Comparison of ENCODE assay signal across 8 mouse cellular contexts in the genomic region with DNA sequence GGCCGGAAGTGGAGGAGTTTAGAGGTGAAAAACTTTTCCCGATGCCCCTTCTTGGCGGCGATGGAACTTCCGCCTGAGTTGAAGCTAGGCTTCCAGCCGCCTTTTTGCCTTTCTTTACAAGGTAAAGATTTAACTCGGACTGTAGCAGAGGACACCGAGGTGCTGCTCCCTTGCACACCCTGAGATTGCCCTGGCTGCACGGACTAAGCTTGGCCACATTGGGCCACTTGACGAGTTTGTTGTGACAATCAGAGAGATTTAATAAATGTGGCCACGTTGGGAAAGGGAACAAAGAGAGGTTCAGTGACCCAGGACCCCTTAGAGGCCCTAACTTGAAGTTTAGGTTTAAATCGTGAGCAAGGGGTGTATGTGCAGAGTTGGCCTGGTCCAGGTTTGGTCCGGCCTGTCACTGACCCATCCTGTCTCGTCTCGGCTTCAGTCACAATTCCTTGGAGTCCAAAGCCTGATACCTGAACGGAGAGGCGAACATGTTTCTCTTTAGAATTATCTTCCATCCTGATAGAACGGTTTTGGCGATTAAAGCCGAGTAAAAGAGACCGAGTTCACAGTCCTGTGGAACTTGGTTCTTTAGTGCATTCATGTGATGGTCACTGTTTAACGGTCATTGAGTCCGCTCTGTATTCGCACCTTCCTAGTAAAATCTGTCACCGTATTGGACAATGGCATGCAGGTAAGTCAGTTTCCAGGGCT. TPM values are rescaled to one million over a fixed set of nuclear protein-coding genes. Genes with fewer than 3 reads are reported as not detected.
DNase-seq lines count a peak whose midpoint lies in the region; ATAC-seq and TF ChIP-seq lines count a peak whose summit lies in the region.

No protein-coding gene starts in this region.

- H3K9ac ChIP-seq in liver, embryonic 11.5 days (ENCODE audit: low read depth, low read length): peak overlapping the region; percentile 96

- H3K36me3 ChIP-seq in thymus, adult 2 months (ENCODE audit: control insufficient read depth, insufficient read depth, low read length): no peaks in the 10 kb centered on the region; the same call in 1 of the 2 replicates
- H3K36me3 ChIP-seq in liver, embryonic 11.5 days (ENCODE audit: control insufficient read depth, insufficient read depth, low read length): no peaks in the 10 kb centered on the region

- WGBS in thymus, adult 2 months: 40% methylated on average over 25 of the region's 25 CpGs
- WGBS in liver, embryonic 11.5 days: 37% methylated on average over 25 of the region's 25 CpGs

- intact Hi-C loops in left cerebral cortex, postnatal 36 days (cut with DNase I): no loop called here

- ATAC-seq in liver, embryonic 11.5 days (replicated peaks; ENCODE audit: low FRiP score): peak; percentile 31; the same call in 1 of the 2 replicates

- H3K4me2 ChIP-seq in liver, embryonic 11.5 days: peak overlapping the region; percentile 79

- peak overlapping the region; percentile 98 for H3K27ac ChIP-seq in thymus, adult 2 months (ENCODE audit: control insufficient read depth, insufficient read depth, low read length)
- H3K27ac ChIP-seq in liver, embryonic 11.5 days (ENCODE audit: low read depth, low read length): peak overlapping the region; percentile 96

- TF ChIP-seq CTCF in thymus, adult 2 months (IDR thresholded peaks at IDR 0.05; ENCODE audit: borderline replicate concordance, control insufficient read depth, extremely low read depth, insufficient read depth, low read length, poor library complexity): no peak

- no peaks in the 10 kb centered on the region for H3K27me3 ChIP-seq in thymus, adult 2 months (ENCODE audit: control insufficient read depth, insufficient read depth, low read length)
- H3K27me3 ChIP-seq in liver, embryonic 11.5 days (replicated peaks; ENCODE audit: control insufficient read depth, insufficient read depth, low read length): no peaks in the 10 kb centered on the region

- DNase-seq in embryo, embryonic 10 days (ENCODE audit: low spot score): peak; percentile 22
- DNase-seq in embryo, embryonic 11 days: no peak
- no peak for DNase-seq in thymus, adult 2 months
- DNase-seq in thymus, postnatal 36 days: no peak
- DNase-seq in liver, embryonic 11.5 days (ENCODE audit: low spot score): no peak
- DNase-seq in adrenal gland, postnatal 25 days: no peak
- DNase-seq in thymus, postnatal 0 days (ENCODE audit: low spot score): no peak
- no peak for DNase-seq in left cerebral cortex, postnatal 36 days (ENCODE audit: low spot score in 2 of 2)

- H3K4me3 ChIP-seq in thymus, adult 2 months (ENCODE audit: control insufficient read depth, insufficient read depth, low read length): peak overlapping the region; percentile 94
- peak overlapping the region; percentile 83 for H3K4me3 ChIP-seq in liver, embryonic 11.5 days (ENCODE audit: low read depth, low read length)

- H3K9me3 ChIP-seq in liver, embryonic 11.5 days (ENCODE audit: control insufficient read depth, low read length): no peaks in the 10 kb centered on the region

- H3K4me1 ChIP-seq in thymus, adult 2 months (replicated peaks; ENCODE audit: control insufficient read depth, insufficient read depth, low read length): peaks cover 22% of the 10 kb centered on the region
- peaks cover 13% of the 10 kb centered on the region; the same call in 1 of the 2 replicates for H3K4me1 ChIP-seq in liver, embryonic 11.5 days (replicated peaks; ENCODE audit: control insufficient read depth, insufficient read depth, low read length)

- TF ChIP-seq POLR2A in thymus, adult 2 months (IDR thresholded peaks at IDR 0.05; ENCODE audit: control insufficient read depth, extremely low read depth, insufficient read depth, low read length, poor library complexity): no peak

RNA-seq across cellular contexts. Expression of a gene that starts 21.0 kb away (rescaled TPM):
- polyA plus RNA-seq in thymus, adult 2 months (2012; rRNA removed): 168 and 169 TPM in 2 replicates
- 56.3 and 56.9 TPM in 2 replicates for polyA plus RNA-seq in liver, embryonic 11.5 days (2014; fragmentation: Nextera tagmentation; extraction: Ambion mirVana)
- 26.2 and 33.1 TPM in 2 replicates for total RNA-seq in adrenal gland, postnatal 25 days (2021)
- 281 and 293 TPM in 2 replicates for polyA plus RNA-seq in thymus, postnatal 0 days (2015; fragmentation: Nextera tagmentation; extraction: Ambion mirVana)
- 10 to 100 TPM; 18.4 to 22.9 TPM for total RNA-seq in left cerebral cortex, postnatal 36 days (2021)
